Mouse (Mus musculus) neural tube, embryonic 10.5 days (tissue): ENCODE measurements around the gene 2700097O09Rik.
"Not testable (repeated sequence)": the region's sequence is repeated elsewhere in the genome, so short reads cannot be mapped to it uniquely, and the experiment has no call there.

Experiments used
- DNase-seq: peaks from one replicate; pipeline ENCODE4 v3.0.0-alpha.2; 2017; ENCODE audit warnings: low spot score; ENCODE audit errors: extremely low spot score

2700097O09Rik gene

GRCm38 (mm10) chr12:55079726-55080600 lies at the start of gene 2700097O09Rik, which contains the start of gene Srp54a:
Gene 2700097O09Rik, minus strand, starts transcription at chr12:55080110.
Gene Srp54a, plus strand, starts transcription at chr12:55080262.
- DNase-seq = peak; percentile 98

DNA sequence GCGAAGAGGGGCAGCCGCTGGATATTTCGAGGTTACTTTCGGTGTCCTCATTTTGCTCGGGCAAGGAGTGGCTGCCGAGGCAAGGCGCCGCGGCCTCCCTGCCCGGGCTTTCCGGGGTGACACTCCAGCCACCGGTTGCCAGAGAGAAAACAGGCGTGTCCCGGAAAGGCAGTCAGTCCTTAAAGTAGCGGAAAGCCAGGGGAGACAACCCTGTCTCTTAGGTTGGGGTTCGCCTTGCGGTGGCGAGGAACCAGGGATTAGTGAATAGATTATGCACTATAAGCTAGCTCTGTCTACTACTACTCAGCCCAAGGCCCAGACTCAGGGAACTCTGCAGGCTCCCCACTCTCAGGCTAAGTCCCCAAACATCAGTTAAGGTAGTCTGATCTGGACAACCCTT lies 44.8 kb upstream of the 2700097O09Rik start:
- not testable (repeated sequence) for DNase-seq

GRCm38 (mm10) chr12:55124242-55124641 lies 44.3 kb upstream of the 2700097O09Rik start, which contains the start of gene Fam177a:
Gene Fam177a, plus strand, starts transcription at chr12:55124469.
- DNase-seq = not testable (repeated sequence)

- DNase-seq = not testable (repeated sequence)
Observed at GRCm38 (mm10) chr12:55112616-55113015, 32.7 kb upstream of the 2700097O09Rik start.

- DNase-seq = not testable (repeated sequence)
Observed at GRCm38 (mm10) chr12:55092127-55092526, 12.2 kb upstream of the 2700097O09Rik start.

DNA sequence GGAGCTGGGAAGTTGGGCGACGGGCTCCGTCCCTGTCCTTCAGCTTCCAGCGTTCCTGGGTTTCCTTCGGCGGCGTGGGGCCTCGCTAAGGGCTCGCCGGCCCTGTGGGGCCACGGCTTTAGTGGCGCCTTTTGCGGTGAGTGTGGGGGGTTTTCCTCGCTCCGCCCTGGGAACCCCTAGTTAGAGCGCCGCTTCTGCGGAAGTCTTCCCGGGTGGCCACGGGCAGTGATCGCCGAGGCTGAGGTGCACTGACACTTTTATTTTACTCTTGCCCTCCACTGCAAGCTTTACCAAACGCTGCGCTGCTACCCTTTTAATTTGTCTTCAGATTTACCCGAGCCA lies 662 bp upstream of the 2700097O09Rik start:
- not testable (repeated sequence) for DNase-seq

DNA sequence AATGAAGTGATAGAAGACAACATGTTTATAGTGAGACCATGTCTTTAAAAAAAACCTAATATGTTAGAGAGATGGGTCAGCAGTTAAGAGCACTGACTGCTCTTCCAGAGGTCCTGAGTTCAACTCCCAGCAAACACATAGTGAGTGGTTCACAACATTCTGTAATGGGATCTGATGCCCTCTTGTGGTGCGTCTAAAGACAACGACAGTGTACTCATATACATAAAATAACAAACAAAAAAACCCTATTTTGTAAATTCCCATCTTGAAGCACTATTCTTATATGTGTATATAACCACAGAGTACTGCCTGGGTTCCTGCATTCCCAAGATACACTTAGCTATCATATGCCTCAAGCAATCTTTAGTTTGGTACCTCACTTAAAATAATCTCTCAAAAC lies 1.2 kb downstream of the 2700097O09Rik start:
- DNase-seq = not testable (repeated sequence)

DNA sequence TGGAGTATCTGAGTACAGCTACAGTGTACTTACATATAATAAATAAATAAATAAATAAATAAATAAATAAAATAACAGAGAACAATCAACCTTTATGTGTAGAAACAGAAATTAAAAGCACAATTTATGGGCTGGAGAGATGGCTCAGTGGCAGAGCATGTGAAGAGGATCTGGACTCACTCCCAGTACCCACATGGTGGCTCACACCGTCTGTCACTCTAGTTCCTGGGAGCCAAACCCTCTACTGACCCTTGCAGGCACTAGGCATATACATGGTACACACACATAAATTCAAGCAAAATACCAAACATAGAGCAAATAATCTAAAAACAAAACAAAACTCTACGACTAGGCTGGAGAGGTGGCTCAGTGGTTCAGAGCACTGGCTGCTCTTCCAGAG lies 4.6 kb downstream of the 2700097O09Rik start:
- DNase-seq = no peak

GRCm38 (mm10) chr12:55073686-55074085 lies 6.2 kb downstream of the 2700097O09Rik start:
- no peak for DNase-seq

- DNase-seq = no peak
Observed at GRCm38 (mm10) chr12:55072495-55072894, 7.4 kb downstream of the 2700097O09Rik start.

DNA sequence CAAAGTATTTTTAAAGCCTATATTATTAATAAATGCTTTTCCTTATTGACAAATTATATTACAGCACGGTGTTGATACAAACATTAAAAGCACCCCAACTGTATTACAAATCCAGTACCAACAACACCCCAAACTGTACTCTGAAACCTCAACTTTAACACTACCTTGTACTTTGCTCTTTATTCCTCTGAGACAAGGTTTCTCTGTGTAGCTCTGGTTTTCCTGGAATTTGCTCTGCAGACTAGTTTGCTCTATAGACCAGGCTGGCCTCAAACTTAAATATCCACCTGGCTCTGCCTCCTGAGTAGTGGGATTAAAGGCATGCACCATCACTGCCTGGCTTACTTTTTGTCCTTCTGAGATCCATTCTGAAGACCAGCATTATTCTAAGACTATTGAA lies 17.8 kb downstream of the 2700097O09Rik start:
- no peak for DNase-seq

GRCm38 (mm10) chr12:55061006-55061405 lies 18.9 kb downstream of the 2700097O09Rik start:
- DNase-seq = no peak

GRCm38 (mm10) chr12:55060212-55060898 lies 19.6 kb downstream of the 2700097O09Rik start:
- DNase-seq = no peak

GRCm38 (mm10) chr12:55059812-55060211 lies 20.1 kb downstream of the 2700097O09Rik start:
- DNase-seq = no peak

- no peak for DNase-seq
Observed at GRCm38 (mm10) chr12:55058865-55059615, 20.9 kb downstream of the 2700097O09Rik start.

DNA sequence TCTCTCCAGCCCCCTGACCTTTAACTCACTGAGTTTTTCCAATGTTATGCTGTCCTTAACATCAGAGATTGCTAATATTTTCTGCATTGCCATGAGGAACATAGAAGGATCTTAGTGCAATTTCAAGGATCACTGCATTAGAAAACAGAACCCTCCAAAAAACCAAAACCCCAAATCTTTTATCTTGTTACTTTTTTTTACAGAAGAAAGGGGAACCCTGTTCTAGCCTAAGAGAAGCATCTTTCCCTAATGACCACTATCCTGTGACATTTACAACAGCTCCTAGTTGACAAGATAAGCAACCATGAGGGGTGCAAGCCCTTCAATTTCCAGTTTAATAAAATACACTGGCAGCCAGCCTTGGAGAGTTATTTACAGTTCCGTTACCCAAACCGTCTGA lies 23.2 kb downstream of the 2700097O09Rik start:
- no peak for DNase-seq

DNA sequence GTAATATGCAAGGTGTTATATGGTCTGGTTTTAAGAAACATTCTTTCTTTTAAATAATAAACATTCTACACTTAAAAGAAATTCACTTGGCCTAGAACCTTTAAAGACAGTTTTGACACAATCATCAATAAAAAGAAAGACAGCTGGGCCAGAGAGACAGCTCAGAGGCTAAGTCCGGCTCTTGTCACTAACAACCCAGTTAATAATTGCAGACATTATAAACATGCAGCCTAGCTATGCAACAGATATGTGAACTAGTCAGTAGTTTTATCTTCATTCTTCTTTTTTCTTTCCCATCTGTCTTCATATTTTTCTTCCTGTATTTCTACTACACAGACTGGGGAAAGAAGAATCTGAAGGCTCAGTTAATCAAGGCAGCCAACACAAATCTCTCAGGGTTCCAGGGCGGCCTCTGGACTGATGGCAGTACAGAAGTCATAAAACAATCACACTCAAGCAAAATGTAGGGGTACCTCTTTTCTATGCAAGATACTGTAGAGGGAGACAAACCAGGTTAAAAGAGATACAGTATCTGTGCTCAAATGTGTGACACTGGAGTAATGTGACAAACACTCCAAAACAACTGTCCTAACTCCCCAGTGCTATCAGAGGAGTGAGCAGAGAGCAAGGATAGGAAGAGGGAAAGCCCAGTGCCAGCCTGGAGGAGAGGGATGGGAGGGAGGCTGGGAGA lies 25.2 kb downstream of the 2700097O09Rik start:
- DNase-seq = no peak

- no peak for DNase-seq
Observed at GRCm38 (mm10) chr12:55053267-55053666, 26.6 kb downstream of the 2700097O09Rik start.

- DNase-seq = no peak
Observed at GRCm38 (mm10) chr12:55051210-55052173, 28.4 kb downstream of the 2700097O09Rik start.
